Mouse (Mus musculus) E14TG2a.4 (cell line): ENCODE results near the gene Adamts2.
A peak's percentile ranks its signal among the peaks of the same experiment; 100 is the strongest.

Experiments
- CTCF ChIP-seq: conservative IDR thresholded peaks from 2 replicates; pipeline ENCODE4 v1.5.1; 2014; ENCODE audit warnings: low read length
- POU5F1 ChIP-seq: IDR thresholded peaks from 2 replicates; pipeline ENCODE4 v1.6.1; 2014; ENCODE audit warnings: low read length, borderline replicate concordance

- peak; percentile 40 for TF ChIP-seq CTCF
- no peak for TF ChIP-seq POU5F1
These were observed 86.7 kb downstream of the Adamts2 start for GRCm38 (mm10) chr11:50688584-50688983.
